Mouse (Mus musculus) mature B cell (primary cell): Measurements from ENCODE around the gene Hmcn1.

Experiments used
- in situ Hi-C: fragments of 300-500 bp; cut with MboI; formaldehyde crosslinking; loops from 2 replicates; pipeline ENCODE4 v1.14.3; 2019

Gene Hmcn1

DNA sequence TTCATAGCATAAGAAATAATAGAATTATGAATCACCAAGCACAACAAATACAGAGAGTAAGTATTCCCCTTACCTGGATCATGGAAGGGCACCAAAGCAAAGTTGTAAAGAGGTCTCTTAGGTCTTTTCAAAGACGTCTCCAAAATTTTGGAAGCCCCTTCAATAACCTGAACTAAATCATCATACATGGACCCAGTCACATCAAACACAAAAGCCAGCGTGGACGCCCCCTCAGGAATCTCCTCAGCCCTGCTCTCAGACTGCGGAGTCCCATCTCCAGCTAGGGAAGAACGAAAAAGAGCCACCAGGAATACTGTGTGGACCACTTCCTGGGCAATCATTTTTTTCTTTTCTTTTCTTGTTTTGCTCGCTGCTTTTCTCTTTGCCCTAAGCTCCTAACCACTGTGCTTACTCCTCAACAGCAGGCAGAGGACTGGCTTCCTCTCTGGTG is 499 bp downstream of the Hmcn1 start:
- in situ Hi-C loops: no loop called here

DNA sequence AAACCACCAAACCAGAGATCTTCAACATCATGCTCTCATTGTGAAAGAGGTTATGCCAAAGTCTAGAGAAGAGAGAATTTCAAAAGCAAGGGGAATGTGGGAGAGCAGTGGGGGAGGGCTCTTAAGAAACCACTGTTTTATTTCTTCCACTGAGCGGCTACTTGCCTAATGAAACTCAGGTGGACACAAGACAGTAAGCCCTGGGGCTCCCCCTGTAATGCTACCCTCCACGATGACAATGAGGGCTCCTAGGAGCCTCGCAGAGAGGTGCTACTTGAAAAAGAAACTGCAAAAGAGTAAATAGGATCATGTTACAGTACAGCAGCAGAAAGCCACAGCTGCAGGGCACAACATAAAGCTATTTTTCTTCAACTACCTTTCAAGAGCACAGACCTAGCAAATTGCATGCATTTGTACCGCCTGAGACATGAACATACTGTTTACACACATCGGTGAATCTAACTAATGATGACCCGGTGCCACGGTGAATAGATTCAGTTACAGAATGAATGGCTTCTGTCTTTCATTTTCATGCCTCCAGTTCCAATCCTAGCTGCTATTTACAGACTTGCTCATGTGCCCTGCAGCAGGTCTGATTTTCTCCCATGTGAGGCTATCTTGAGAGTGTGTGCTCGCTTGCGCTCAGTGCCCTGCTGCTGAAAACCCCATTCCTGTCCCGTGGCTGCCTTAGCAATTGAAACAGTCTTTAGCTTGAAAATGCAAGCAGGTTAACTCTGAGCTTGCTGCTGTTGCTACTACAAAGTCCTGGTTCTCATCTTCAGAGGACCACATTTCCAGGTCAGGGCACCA is 1.3 kb downstream of the Hmcn1 start:
- in situ Hi-C loops: no loop called here

- in situ Hi-C loops: no loop called here
These were observed 8.3 kb downstream of the Hmcn1 start for GRCm38 (mm10) chr1:150984888-150985287.

- in situ Hi-C loops: no loop called here
These were observed 9.1 kb downstream of the Hmcn1 start for GRCm38 (mm10) chr1:150984092-150984503.

DNA sequence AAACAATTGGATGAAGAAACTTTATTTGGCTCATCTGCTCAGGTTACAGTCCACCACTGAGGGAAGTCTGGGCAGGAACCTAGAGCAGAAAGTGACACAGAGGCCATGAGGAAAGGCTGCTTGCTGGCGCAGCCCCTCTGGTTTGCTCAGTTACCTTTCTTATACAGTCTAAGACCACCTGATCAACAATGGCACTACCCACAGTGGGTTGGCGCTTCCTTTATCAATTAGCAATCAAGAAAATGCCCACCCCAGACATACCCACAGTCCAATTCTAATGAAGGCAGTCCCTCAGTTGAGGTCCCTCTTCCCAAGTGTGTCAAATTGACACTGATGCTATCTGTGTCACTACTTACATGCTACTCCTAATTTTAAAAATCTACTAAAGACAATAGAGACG is 14.6 kb downstream of the Hmcn1 start:
- in situ Hi-C loops: no loop called here

- in situ Hi-C loops: no loop called here
These were observed 17.0 kb downstream of the Hmcn1 start for GRCm38 (mm10) chr1:150976263-150976662.

- in situ Hi-C loops: no loop called here
These were observed 33.7 kb downstream of the Hmcn1 start for GRCm38 (mm10) chr1:150959486-150960074.

DNA sequence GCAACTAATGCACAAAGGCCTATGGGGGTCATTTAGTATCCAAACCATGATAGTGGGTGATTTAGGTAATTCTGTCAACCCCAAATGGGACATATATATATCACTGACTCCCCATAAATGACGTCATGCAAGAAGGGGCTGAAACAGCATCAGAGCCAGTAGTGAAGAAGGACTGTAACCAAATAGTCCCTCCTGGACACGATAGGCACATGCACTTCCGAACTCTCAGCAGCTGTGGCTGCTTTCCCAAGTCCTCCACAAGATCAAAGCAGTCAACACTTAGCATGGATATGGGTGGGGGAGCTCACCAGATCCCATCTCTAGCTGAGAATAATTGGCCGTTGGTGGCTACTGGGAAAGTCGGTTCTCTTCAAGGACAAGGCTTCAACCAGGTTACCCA is 42.2 kb downstream of the Hmcn1 start:
- in situ Hi-C loops: no loop called here

DNA sequence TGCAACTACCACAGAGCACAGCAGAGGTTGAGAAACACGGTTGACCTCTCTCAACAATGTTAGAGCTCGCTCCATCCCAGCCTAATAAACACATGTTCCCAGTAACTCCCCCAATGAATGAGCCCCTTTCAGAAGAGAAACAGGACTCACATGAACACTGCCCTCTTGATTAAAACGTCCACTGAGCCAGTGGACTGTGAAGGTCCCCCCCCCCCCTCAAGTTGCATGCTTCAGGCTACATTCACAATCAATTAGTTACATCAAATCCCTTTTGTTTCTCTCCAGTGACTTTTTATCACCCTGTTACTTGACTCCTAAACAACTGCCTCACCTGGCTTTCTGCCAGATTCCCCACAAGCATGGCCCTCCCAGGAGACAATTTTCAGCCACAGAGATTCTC is 43.2 kb downstream of the Hmcn1 start:
- in situ Hi-C loops: no loop called here

- in situ Hi-C loops: no loop called here
These were observed 44.3 kb downstream of the Hmcn1 start for GRCm38 (mm10) chr1:150948911-150949310.

- in situ Hi-C loops: no loop called here
These were observed 49.6 kb downstream of the Hmcn1 start for GRCm38 (mm10) chr1:150943601-150944000.

DNA sequence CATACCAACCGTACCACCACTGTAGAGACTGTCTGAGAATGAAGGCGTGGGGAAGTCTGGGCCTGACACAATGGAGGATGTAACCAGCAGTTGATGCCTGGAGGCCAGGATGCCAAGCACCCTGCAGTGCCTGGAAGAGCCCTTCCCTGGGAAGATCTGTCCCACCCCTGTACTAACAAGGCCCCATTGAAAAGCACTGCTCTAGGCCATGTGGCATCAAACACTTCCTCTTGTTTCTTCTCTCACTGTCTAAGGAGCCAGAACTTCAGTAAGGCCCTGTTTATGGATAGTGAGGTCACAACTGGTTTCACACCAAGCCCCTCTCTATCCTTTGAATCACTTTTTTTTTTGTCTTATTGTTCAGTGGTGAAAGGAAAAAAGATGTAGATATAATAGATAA is 51.1 kb downstream of the Hmcn1 start:
- in situ Hi-C loops: no loop called here

GRCm38 (mm10) chr1:150936821-150937220 is 56.4 kb downstream of the Hmcn1 start:
- in situ Hi-C loops: no loop called here

GRCm38 (mm10) chr1:150933616-150934015 is 59.6 kb downstream of the Hmcn1 start:
- in situ Hi-C loops: no loop called here

GRCm38 (mm10) chr1:150920860-150921259 is 72.4 kb downstream of the Hmcn1 start:
- in situ Hi-C loops: no loop called here

DNA sequence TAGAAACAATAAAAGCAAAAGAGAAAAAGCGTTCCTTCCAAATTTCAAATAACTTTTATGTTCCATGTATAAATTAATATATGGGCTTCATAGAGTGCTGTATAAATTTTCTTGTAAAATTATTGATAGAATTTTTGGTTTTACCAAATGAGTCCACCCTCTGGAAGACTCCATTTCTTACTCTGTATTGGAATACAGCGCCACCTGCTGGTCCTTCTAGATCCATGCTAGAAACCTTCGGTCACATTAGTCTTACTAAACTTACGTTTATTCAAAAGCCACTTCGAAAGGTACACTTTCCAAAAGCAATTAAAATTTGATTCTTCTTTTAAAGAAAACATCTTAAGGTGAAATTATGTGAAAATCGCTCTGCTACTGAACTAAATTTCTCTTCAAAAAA is 73.0 kb downstream of the Hmcn1 start:
- in situ Hi-C loops: no loop called here

GRCm38 (mm10) chr1:150914936-150915335 is 78.3 kb downstream of the Hmcn1 start:
- in situ Hi-C loops: no loop called here

- in situ Hi-C loops: no loop called here
These were observed 79.6 kb downstream of the Hmcn1 start for GRCm38 (mm10) chr1:150913586-150914136.

DNA sequence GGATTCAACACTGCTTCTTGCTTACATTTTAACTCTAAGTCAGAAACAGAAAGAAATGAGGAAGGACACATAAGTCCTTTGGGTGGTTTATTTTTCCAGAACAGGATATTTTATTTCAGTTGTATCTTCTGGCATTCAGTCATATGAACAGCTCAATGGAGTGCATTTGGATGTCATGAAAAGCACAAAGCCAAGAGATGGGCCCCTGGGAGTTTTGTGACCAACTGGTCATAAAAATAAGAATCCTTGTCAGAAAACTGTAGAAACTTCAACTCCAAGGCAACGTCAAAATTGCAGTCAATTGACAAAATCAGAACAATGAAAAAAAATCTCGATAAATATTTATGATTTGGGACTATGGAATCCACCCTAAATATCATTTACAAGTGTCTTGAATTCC is 83.6 kb downstream of the Hmcn1 start:
- in situ Hi-C loops: no loop called here

DNA sequence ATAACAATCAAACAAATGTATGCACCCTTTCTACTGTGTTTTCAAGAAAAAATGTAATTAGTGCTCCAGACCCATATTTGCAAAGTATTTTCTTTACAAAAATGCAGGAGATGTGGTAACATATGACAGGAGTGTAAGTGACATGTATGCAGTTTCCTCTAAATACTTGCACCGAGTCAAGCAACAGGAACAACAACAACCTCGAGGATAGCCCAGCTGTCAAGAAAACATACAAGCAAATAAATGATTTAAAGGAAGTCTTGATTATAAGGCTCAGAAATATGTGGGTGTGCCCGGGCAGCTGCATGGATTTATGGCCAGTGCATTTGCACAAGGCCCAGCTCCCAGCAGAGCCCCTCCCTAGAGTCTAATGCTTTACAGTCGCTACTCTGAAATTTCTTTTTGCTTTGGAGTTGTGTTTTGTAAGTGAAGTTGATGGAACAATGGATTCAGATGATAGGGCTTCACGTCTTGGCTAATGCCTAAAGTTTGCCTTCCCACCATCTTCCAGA is 99.5 kb downstream of the Hmcn1 start:
- in situ Hi-C loops: no loop called here

DNA sequence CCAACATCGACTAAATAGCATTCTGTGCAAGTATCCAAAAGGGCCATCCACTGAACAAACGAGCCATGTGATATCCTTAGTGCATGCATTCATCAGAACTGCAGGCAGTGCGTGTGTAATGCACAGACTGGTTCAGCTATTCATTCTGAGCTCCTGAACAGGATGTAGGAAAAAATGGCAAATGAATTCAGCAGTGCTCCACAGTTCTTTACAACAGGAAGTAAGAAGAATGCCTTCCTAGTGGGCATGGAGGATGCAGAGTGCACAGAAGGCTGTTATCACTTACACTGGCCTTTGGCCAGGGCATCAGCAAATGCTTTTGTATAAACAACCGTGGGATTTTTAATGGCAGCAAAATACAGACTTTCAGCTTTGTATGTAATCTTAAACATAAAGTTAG is 103.2 kb downstream of the Hmcn1 start:
- in situ Hi-C loops: no loop called here

DNA sequence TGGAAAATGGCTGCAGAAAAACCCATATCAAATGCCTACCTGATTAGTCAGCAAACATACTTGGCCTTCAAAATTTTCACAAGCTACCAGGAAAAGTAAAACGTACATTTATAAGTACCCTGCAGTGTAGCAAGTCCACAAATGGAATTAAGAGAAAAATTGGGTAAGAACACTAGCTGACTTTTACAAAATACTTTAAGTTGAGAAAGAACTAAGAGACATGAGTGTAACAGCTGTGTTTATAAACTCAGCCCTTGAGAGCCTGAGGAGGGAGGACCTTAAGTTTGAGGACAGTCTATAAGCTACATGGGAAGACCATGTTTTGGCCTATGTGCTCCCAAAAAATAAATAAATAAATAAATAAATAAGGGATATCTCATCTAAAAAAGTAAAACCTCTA is 107.0 kb downstream of the Hmcn1 start:
- in situ Hi-C loops: no loop called here

GRCm38 (mm10) chr1:150878421-150878820 is 114.8 kb downstream of the Hmcn1 start:
- in situ Hi-C loops: no loop called here
